Mouse (Mus musculus): ENCODE data around the gene Olfr1341. TPM values are rescaled to one million over a fixed set of nuclear protein-coding genes. Genes with fewer than 3 reads are reported as not detected.

Olfr1341 gene
- total RNA-seq (2021) = not detected
- long read RNA-seq, experiment 1 = 0 reads
- long read RNA-seq, experiment 2 = 0 reads

DNA sequence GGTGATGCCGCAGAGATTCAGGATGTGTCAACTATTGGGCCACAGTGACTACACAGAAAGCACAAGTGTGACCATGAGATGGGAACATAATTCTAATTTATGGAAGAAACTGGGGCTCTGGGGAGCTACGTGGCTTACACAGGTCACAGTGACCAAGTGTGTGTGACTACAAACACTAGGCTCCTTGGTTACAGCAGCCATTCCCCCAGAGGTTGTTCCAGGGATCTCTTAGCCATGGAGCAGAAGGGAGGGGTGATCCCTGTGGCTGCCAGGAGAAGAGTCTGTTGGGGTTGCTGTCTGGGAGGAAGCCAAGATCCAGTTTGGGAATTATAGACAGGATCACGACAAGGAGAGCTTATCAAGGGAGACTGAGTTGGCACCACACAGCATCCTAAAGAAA, at the start of gene Olfr1341:
Olfr1341 (plus strand) TSS at position 301 of the 400 bp plus-strand sequence.
- DNase-seq = no peak
- intact Hi-C loops (cut with DNase I; ENCODE audit: low total_unique reads) = no loop called here

- intact Hi-C loops (cut with DNase I; ENCODE audit: low total_unique reads) = no loop called here
- DNase-seq = no peak
These were observed 44.7 kb upstream of the Olfr1341 start, which contains the start of gene Olfr62 for GRCm38 (mm10) chr4:118658652-118659051. Gene Olfr62, plus strand, starts transcription at chr4:118658952.

GRCm38 (mm10) chr4:118687086-118687485, 16.2 kb upstream of the Olfr1341 start:
- DNase-seq = no peak
- intact Hi-C loops (cut with DNase I; ENCODE audit: low total_unique reads) = no loop called here

DNA sequence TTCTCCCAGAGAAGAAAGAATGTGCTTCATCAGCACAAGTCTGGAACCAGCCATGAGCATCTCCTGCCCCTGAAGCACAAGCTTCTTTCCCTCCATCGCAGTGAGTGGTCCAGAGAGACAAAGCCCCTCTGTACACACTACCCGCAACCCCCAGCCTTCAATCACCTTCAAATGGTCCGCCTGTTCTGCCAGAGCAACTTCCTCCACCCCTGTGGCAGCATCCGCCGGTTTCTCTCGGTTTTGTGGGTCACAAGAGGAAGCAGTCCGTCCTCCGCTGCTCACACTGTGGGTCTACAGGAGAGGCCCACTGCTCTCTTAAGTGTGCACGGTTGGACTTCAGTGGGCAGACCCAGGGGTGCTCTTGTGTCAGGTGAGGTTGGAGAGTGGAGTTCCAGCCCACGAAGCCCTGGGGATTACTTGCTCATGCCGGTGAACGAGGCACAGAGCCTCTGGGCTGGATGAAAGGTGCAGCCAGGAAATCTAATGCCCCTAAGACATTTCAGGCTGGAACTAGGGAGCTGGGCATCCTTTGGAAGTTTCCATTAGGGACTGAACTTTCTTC, 10.8 kb upstream of the Olfr1341 start, which contains the start of gene Olfr1342:
Olfr1342 (minus strand) TSS at position 345 of the 562 bp plus-strand sequence.
- intact Hi-C loops (cut with DNase I; ENCODE audit: low total_unique reads) = no loop called here

GRCm38 (mm10) chr4:118693812-118694211, 9.5 kb upstream of the Olfr1341 start:
- intact Hi-C loops (cut with DNase I; ENCODE audit: low total_unique reads) = no loop called here
- no peak for DNase-seq

More for the DNA sequence above, 10.8 kb upstream of the Olfr1341 start, which contains the start of gene Olfr1342:
- no peak for DNase-seq

GRCm38 (mm10) chr4:118708086-118708485, 4.8 kb downstream of the Olfr1341 start:
- DNase-seq = no peak
- intact Hi-C loops (cut with DNase I; ENCODE audit: low total_unique reads) = no loop called here

DNA sequence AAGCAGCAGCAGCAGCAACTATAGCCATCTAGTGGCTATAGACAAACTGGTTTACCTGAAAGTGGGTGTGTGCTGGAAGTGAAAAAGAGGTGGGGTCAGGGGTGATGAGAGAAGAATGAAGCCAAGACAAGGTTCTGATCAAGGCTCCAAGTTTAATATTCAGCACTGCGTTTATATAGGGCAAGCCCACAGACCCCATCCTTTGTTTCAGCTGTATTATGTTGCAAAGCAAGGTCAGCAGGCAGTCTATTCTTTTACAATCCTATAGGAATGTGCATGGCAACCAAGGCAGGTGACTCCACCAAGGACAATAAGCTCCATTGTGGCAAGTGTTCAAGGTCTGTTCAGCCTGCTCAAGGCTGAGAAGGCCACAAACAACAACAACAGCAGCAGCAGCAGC, 8.3 kb downstream of the Olfr1341 start:
- intact Hi-C loops (cut with DNase I; ENCODE audit: low total_unique reads) = no loop called here
- DNase-seq = no peak

- no peak for DNase-seq
- intact Hi-C loops (cut with DNase I; ENCODE audit: low total_unique reads) = no loop called here
These were observed 16.5 kb downstream of the Olfr1341 start, which contains the start of gene Olfr1340 for GRCm38 (mm10) chr4:118719838-118720237. Gene Olfr1340, plus strand, starts transcription at chr4:118720138.

DNA sequence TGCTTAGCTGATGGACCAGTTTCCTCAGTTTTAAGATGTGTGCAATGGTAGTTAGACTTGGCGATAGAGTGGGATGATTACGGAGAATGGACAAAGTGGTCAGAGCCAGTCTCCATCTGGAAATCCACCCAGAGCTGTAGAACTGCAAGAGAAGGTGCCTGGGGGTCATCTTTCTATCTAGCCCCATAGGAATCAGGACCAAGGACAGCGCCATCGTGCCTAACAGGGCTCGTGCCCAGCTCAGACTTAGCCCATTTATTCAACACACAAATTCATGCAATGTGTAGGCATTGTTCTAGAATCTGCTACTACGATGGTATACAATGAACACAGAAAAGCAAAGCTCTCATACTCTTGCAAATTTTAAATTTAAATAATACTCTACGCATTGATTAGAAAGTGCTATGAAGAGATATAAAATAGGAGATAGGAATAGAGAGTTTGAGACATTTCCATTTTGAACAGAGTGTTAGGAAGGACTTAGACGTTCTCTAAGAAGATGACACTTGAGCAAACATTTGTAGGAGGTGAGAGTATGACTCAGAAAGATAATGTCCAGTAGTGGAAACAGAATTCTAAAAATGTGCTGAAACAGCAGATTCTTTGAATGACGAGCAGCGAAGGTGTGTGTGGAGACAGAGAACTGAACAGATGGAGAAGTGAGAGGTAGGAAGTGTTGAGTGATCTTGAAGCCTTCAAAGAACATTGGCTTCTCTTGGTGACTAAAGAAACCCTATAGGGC, 18.6 kb downstream of the Olfr1341 start:
- DNase-seq = no peak
- intact Hi-C loops (cut with DNase I; ENCODE audit: low total_unique reads) = no loop called here

- intact Hi-C loops (cut with DNase I; ENCODE audit: low total_unique reads) = no loop called here
- DNase-seq = no peak
These were observed 28.6 kb downstream of the Olfr1341 start, which contains the start of gene Olfr1339 for GRCm38 (mm10) chr4:118731875-118732274. Gene Olfr1339, plus strand, starts transcription at chr4:118732175.

GRCm38 (mm10) chr4:118739574-118739973, 36.3 kb downstream of the Olfr1341 start:
- intact Hi-C loops (cut with DNase I; ENCODE audit: low total_unique reads) = no loop called here
- no peak for DNase-seq

- intact Hi-C loops (cut with DNase I; ENCODE audit: low total_unique reads) = no loop called here
- DNase-seq = no peak
These were observed 37.8 kb downstream of the Olfr1341 start for GRCm38 (mm10) chr4:118740988-118741698.

DNA sequence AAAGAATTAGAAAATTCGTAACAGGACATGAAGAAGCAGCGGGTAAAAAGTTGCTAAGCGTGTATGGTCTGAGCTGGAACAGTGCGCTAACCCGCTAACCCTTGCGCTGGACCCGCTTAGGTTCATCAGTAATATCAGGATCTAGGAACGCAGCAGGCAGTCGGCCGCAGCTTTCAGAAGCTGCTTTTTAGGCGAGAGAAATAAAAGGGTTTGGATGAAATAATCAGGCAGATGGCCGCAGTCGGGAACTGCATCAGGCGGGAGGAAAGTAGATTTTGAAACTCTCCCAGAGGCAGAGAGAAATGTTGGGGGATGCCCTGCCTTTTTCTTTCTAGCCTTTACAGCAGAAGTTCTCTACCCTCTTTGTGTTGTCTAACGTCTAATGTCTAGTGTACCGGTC, 38.6 kb downstream of the Olfr1341 start:
- intact Hi-C loops (cut with DNase I; ENCODE audit: low total_unique reads) = no loop called here
- DNase-seq = no peak

GRCm38 (mm10) chr4:118758637-118759036, 55.3 kb downstream of the Olfr1341 start, which contains the start of gene Olfr1338:
Gene Olfr1338, minus strand, starts transcription at chr4:118758737.
- no peak for DNase-seq
- intact Hi-C loops (cut with DNase I; ENCODE audit: low total_unique reads) = no loop called here

Other genes with a start within 250 kb of the Olfr1341 start
- gene Mpl, start 246.0 kb upstream of the Olfr1341 start, total RNA-seq (2021) = not detected
- gene Tie1, start 213.5 kb upstream of the Olfr1341 start, total RNA-seq (2021) = 10 to 100 TPM; 35.1 to 41.5 TPM
- gene 2610528J11Rik, start 176.5 kb upstream of the Olfr1341 start, total RNA-seq (2021) = not detected
- gene Tmem125, start 159.5 kb upstream of the Olfr1341 start, total RNA-seq (2021) = under 1 TPM in 1 of 2 experiments, not detected in 1; 0.12 TPM
- not detected for gene Cfap57, start 82.7 kb upstream of the Olfr1341 start, total RNA-seq (2021)
- gene Ebna1bp2, start 82.7 kb upstream of the Olfr1341 start, total RNA-seq (2021) = 10 to 100 TPM; 30.1 to 33.5 TPM
- not detected for gene Olfr62, start 44.6 kb upstream of the Olfr1341 start, total RNA-seq (2021)
- not detected for gene Olfr1342, start 10.8 kb upstream of the Olfr1341 start, total RNA-seq (2021)
- not detected for gene Olfr1340, start 16.6 kb downstream of the Olfr1341 start, total RNA-seq (2021)
- not detected for gene Olfr1339, start 28.7 kb downstream of the Olfr1341 start, total RNA-seq (2021)
- not detected for gene Olfr1338, start 55.2 kb downstream of the Olfr1341 start, total RNA-seq (2021)
- gene Olfr1337, start 79.1 kb downstream of the Olfr1341 start, total RNA-seq (2021) = not detected
- not detected for gene Olfr1335, start 106.4 kb downstream of the Olfr1341 start, total RNA-seq (2021)
- not detected for gene Olfr1333, start 132.8 kb downstream of the Olfr1341 start, total RNA-seq (2021)
- not detected for gene Olfr1331, start 161.1 kb downstream of the Olfr1341 start, total RNA-seq (2021)
- not detected for gene Olfr1330, start 185.1 kb downstream of the Olfr1341 start, total RNA-seq (2021)
- gene Olfr1329, start 213.9 kb downstream of the Olfr1341 start, total RNA-seq (2021) = not detected
- gene Olfr1328, start 235.1 kb downstream of the Olfr1341 start, total RNA-seq (2021) = not detected

All from gastrocnemius, postnatal 14 days (tissue).